Mouse (Mus musculus) megakaryocyte progenitor cell, adult 5-6 weeks (primary cell): Measurements from ENCODE around the gene Dclk1. TPM values are rescaled to one million over a fixed set of nuclear protein-coding genes. Genes with fewer than 3 reads are reported as not detected.

Experiments
- ATAC-seq: replicated peaks from 2 replicates; pipeline ENCODE4 v1.8.0; 2016; ENCODE audit warnings: mild to moderate bottlenecking, moderate TSS enrichment, inconsistent platforms; ENCODE audit not compliant: poor library complexity
- total RNA-seq, 2 experiments: library from RNA; stranded (forward) in 1 of 2; stranded (reverse) in 1 of 2; fragments of 157-497, 149-512 nt in 1 of 2; fragments of 200-1000 nt in 1 of 2; gene quantifications; 2 replicates each; pipeline versions ENCODE4 v1.2.3 to v1.2.4; 2015 to 2017

The Dclk1 gene
- total RNA-seq, 2 experiments from 2014 or later: not detected

DNA sequence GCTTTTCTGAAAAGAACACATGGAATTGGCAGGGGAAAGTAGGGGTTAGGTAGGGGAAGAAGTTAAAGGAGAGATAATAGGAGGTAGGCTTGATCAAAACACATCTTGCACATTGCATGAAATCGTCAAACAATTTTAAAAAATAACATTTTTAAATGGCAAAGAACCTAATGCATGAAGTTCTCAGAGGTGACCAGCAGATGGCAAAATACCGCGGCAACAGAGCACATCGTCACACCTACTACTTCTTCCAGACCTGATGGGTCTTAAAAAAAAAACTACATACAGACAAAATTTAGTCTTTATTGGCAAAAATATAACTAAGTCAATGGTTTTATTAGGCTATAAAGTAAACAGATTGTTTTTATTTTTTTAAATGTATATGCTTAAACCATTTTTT is 252.2 kb downstream of the Dclk1 start:
- peak; percentile 57; the same call in 1 of the 2 replicates for ATAC-seq

DNA sequence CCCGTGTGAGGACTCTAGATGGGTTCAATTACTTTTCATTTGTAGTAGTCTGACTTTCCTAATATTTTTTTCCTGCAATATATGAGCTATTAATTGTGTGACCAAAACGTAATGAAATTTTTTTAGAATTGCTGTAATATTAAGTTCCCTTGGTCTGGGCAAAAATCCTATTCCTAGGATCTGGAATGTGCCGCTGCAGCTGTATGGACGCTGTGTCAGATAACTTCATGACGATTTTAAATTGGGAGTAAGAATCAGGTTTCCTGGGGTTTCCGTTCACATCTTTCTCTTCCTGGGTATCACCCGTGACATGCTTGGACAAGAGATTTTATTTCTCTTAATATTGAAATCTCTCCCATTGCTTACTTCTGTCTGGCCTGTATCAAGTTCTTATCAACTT is 253.1 kb downstream of the Dclk1 start:
- ATAC-seq: no peak

DNA sequence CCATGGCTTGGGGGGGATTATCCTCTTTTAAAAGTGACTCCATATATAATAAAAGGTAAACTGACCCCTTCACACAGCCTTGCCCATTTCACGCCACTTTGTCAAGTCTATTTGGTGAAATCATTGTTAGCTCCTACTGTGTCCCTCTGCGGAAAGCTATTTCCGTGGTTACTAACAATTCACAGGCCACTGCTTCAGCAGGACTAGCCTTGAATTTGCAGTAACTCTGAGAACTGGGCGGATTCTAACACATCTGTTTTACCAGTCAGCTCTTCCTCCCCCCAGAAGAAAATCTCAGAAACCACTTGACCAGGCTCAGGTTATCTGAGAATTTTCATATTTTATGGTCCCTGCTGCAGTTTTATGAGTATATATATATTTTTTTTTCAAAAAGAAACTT is 253.7 kb downstream of the Dclk1 start:
- no peak for ATAC-seq

DNA sequence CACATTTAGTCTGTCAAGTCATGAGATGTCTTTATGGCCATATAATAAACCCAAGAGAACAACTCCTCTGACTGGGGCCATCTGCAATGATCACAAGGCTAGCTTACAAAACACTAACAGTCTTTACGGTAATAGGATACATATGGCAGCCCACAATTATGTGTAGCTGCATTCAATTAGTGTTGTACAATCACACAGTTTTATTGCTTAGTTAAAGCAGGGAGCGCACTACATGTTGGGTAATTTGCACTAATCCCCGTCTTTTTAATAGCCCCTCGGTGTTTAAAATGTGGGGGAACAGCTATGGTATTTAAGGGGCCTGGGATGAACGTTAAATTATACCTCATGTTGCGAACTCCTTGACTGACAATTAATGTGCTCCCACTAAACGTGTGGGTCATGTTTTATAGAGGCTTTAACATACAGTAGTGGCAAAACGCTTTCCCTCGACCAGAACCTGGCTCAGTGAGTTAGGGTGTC is 254.3 kb downstream of the Dclk1 start:
- ATAC-seq: no peak

DNA sequence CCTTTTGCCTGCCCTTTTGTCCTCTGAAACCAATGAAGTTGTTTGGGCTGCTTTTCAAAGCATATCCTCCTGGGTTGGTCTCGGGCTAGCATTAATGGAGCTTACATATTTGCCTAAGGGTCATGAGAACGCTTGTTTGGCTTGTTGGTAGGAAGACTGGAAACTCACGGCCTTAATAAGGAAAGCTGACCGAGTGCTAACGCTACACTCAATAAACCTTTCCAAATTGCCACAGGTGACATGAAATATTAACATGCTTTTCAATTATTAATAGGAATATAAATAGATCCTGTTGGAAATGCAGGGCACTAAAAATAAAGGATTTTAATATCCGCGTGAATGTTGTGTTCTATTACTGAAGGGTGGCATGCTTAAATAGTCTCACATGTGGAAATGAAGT is 257.1 kb downstream of the Dclk1 start:
- ATAC-seq: no peak

DNA sequence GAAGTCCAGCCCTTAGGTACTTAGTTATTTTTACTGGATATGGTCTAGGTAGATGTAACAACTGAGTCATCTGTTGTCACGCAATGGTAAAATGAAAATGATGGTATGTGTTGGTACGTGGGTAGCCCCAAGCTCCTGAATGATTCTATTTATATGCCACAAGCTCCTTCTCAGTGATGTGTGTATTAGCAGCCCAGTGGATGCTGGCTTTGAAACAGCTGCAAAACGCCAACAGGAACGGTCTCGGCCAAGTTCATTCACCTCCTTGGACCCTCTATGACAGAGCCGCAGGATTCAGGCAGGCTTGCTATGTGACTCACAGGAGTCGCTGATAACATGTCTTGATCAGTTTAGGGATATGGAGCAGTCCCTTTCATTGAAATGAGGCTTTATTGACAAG is 268.0 kb downstream of the Dclk1 start:
- no peak for ATAC-seq

DNA sequence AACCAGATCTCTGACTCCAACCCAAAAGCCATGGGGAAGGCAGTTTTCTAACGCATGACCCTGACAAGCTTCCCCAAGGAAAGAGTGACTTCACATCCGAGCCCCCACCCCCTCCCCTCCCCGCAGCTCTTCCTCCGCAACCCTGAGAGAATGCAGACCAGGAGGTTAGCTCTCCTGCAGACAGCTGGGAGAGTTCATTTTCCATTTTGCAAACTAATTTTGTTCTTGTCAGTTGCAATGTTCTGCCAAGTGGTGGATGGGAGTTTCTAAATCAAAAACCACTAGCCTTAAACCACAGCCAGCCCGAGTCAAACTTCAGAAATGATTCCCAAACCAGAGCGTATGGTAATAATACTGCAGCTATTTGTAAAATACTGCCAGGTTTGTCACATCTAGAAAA is 269.5 kb downstream of the Dclk1 start:
- peak; percentile 23; the same call in 1 of the 2 replicates for ATAC-seq

DNA sequence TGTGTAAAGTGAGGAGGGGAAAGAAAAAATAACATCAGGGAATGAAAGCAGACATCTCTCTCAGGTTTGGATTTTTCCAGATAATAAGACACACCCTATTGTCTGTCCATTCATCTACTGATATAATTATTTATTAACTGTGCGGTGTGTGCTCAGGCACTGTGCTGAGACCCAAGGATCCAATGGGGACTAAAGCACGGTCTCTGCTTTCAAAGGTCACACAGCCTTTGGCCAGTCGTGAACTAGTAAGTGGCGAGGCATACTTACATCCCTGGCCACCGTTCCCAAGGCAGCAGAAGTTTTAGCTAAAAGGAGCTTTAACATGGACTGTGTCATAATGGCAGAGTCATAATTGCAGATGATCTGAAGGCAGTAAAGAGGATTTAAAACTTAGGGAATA is 273.8 kb downstream of the Dclk1 start:
- no peak for ATAC-seq

DNA sequence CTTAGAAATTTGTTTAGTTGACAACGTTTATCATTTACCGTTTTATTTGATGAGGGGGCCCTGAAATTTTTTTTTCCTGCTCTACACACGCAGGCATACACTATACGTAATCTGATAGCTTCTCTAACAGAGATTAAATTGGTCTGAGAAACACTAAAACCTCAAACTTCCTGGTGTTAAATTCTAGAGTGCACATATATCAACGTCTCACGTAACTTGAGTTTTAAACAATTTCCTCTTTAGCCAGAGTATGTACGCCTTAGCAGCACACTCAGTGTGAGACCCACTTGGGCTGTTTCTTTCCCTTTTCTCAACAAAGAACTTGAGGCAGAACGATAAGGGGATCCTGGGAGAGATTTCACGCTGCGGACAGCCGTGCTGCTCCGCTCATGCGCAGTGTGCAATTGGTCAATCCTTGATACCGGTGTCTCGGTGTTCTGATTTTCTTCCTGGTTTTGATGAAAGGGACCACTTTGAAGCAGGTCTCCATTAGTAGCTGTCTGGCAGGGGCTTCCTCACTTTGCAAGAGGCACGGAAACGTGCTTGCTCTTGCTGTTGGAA is 275.4 kb downstream of the Dclk1 start:
- ATAC-seq: peak; percentile 32

DNA sequence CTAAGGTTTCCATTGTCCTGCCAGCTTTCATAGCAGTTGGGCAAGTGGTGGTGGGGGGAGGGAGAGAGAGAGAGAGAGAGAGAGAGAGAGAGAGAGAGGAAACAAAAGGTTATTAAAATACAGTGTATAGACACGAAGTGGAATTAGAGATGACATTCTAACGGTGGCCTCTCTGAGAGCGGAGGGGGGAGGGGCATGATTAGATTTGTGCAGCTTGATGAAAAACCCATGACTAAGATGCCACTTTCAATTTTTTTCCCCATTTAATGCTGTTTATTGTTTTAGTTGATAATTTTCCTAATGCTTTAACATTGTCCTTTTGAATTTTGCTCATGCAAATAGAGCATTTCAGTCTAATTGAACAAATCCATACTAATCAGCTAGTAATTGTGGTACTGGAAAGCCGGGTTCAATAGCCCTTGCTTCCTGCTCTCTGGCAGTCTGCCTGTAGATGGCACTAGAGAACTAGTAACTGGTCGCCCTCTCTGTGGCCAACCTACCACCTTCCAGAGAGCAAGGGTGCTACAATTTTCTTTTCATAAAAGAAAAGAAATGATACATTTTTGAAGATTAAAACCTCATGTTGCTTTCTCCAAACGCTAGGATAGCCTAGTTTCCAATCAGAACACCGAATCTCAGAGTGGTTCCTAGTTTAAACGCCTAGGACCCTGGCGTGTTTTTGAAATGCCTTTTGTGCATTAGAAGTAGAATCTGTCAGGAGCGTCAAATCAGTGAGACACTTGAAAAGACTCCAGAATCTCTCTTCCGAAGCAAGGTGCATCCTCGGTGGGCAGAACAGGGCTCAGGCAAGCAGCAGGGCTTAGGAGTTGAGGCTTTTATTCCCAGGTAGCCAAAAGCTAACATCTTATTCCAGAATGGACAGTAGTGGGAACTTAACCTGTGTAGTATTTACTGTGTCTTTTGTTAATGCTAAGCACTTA is 278.3 kb downstream of the Dclk1 start:
- peak; percentile 94 for ATAC-seq

DNA sequence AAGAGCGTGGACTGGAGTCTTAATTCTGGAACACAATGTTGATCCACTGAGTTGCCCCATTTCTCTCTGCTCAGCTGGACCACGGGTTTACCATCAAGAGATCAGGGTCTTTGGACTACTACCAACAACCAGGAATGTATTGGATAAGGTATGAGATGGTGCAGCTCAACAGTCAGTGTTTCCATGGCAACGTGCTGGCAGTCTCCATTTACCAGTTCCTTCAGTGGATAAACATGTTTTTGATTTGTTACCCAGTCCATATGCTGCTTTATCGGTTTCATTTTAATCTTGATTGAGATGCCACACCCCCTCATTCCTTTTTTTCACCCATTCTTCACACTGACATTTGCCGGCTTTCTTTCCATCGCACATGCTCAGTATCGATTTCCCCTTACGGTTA is 279.6 kb downstream of the Dclk1 start:
- ATAC-seq: no peak

DNA sequence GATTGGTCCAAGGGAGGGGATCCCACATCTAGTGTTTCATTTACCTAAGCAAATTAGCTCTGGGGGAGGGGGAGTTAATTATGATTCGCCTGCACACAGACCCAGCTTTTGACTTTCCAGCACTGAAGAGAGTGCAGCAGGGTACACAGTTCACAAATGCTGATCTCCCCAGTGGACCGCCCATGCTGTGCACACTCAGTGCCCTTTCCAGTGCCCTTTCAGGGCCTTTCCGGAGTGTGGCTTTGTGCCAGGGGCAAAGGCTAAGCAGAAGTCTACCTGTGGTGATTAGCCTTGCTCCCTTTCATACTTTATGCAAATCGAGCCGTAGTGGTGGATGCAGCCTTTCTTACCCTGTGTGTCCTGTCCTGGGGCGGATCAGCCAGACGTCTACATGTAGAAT is 281.1 kb downstream of the Dclk1 start:
- no peak for ATAC-seq

DNA sequence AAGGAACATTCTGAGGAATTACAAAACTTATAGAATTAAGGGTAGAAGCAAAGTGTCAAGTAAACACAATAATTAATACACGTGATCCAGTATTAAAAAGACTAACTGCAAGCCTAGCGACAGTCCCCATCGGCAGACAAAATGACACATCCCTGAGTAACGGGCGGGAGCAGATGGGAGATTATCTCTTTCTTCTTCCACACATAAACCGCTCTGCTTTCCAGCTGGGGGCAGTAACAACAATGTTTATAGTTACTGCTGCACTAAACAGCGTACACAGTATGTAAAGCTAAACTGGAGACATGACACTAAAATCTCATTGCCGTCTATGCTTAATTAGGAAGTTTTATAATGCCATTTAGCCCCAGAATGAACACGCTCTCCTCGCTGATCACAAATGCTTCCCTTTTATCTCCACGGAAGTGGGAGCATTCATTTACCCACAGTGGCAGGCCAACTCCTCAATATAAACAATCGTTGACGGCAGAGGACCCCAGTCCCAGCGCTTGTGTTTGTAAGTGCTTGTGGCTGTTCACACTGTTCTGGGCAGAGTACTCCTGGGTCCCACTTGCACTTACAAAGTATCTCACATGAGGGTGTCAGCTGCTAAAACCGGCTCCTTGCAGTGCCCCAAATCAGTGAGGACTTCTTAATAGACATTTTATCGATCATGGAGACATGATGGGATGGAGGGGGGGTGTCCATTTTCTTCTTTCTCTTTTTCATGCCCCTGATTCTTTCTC is 281.7 kb downstream of the Dclk1 start:
- no peak for ATAC-seq

DNA sequence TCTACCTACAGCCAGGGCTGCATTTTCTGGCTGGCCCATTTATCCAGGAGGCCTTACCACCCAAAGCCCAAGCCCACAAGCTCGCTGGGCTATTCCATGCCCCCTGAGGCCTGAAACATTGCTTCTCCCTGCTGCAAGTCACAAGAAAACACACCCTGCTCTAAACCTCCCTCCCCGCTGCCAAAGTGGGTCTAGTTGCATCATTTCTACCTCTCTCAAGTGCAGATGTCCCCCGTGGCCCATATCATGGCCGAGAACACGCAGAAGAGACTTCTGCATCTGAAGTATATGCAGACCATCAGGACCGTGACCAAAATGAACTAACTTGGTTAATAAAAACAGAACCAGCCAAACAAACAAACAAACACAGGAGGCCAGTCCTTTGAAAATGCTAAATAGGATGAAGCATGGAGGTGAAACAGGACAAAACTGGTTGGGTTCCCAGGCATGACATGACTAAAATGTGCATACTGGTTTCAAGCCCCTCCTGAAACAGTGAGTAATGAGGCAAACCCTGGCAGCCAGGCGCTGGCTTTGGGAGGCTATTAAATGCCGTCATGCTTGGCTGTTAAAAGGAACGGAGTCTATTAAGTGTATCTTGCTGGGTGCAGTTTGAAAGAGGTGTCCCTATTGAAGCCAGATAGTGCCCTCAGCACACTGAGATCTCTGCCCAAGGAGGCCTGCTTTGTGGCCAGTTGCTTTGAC is 282.5 kb downstream of the Dclk1 start:
- ATAC-seq: no peak

DNA sequence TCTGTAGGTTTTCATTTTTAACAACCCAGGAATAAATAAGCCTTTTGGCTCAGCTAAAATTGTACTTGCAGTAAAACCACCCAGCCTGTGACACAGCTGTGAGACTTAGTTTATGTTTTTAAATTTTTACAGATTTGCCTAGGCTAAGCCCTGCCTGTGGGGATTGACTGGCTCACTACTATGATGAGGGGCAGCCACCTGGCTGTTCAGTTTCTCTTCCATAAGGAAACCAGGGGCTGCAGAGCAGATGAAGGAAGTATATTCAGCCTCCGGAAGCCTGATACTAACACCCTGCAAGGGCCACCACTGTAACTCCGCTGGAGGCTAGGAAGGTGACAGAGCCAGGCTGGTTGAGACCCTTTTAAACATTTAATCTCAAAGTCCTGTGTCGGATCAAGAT is 284.3 kb downstream of the Dclk1 start:
- peak; percentile 51 for ATAC-seq

DNA sequence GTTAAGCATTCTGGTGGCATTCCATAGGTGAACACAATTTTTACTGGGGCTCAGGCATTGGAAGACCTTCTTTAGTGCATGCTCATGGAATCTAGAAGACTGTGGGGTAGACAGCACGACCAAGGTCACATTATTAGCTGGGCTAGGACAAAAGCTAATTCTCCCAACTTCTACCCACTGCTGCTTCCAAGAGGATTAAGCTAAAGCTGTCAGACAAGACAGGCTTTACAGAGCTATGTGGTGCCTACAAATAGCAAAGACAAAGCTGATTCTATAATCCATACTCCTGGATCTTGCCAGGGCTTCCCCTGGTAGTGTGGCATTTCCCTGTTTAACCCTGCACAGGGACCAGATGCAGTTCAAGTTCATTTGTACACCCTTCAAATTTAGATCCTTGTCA is 285.4 kb downstream of the Dclk1 start:
- ATAC-seq: no peak

DNA sequence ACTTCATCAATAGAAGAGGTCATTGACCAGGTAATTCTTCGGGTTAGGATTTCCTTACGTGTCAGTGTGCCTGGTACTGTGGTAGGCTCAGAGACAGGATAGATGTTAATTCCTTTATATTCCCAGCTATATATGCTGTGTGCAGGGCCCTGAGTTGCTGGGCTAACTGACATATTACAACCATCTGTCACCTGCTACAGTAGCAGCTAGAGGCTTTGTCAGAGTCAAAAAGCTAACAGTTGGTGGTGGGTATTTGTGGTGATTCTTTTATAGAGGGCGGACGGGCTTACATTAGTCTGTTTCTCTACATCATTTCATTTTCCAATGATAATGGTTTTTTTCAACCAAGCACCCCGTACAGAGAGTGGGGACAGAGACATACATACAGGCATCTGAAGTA is 285.8 kb downstream of the Dclk1 start:
- ATAC-seq: no peak

DNA sequence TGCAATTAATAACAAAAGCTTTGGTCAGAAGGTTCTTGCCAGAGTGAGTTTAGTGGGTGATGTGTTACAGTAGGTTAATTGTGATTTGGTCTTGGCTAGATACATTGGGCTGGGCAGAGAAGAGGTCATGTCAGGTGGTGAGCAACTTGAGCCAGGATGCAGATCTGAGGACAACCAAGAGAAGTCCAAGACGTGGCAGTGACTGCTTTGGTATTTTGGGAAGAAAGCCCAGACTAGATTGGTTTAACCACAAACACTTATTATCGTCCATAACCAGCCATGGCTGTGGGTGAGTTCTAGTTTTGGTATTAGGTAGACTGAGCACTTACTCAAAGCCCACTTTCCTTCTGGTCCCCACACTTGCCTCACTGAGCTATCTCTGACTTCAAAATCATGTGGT is 287.2 kb downstream of the Dclk1 start:
- ATAC-seq: 0 out of 2 replicates have a peak, but pooled peaks have one; percentile 19

DNA sequence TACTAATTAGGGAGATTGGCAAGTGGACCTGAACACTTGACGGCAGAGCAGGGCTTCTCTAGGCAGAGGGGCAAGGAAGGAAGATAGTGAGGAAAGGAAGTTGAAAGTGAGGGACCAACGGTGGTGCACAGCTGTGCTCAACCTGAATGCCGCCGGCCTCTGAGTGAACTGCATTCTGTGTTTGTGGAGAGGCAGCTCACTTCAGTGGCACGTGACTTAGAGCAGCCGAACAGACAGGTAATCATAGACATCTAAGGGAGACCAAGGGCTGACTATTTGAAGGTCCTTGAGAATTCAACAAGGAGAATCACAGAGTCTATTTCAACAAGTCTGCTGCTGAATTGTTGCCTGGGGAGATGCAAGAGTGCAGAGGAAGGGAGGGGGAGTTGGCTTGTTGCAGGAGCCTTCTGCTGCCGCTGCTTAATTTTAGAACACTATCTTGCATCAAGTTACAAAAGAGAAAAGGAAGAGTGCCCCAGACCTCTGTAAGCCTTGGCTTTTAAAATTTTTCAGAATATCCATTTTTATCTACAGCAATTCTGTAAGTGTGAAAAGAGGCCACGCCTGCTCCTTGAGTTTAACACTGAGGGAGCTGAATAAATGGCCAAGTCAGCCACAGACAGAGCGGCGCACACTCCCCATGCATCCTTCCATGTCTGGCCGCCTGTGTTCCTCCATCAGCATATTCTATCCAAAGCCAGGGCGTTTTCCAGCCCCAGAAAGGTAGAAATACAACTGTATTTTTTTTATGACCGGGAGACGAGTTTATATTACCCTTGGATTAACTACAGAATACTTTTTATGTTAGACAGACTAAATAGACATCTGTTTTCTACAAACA is 289.3 kb downstream of the Dclk1 start:
- no peak for ATAC-seq
